Mouse (Mus musculus) testis, postnatal 14 days (tissue): ENCODE results near the gene Prickle4.
"Not testable (repeated sequence)": the region's sequence is repeated elsewhere in the genome, so short reads cannot be mapped to it uniquely, and the experiment has no call there.

Source experiments
- DNase-seq: peaks from one replicate; pipeline ENCODE4 v3.0.0; 2021; ENCODE audit warnings: low spot score

Gene Prickle4

DNA sequence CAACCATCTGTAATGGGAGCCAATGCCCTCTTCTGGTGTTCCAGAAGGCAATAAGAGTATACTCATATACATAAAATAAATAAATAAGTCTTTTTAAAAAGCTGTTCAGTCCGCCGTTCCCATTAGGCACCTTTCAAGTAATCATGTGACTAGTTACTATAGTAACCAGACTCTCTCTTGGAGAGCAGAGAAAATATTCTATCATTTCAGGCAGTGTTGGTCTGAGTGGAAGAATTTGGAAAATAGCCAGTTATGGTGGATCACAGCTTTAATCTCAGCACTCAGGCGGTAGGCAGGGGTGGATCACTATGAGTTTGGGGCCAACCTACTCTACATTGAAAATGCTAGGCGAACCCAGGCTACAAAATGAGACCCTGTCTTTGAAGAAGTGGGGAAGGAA lies 25.4 kb downstream of the Prickle4 start:
- DNase-seq: no peak

DNA sequence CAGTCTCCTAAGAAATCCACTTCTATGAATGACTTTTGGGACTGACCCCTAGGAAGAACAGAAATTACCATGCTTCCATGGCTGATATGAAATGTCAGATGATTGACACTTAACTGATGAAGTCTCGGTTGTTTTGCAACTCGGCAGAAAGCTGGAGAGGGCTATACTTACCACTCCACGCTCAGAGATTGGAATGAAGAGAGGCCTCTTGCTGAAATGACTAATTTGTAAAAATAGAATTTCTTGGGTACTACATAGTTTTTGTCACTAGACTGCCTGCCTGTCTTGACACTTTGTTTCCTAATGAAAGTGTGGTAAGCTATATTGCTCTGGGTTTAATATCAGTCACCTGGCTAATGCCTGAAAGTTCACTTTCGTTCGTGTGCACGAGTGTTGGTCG lies 30.1 kb downstream of the Prickle4 start:
- no peak for DNase-seq

GRCm38 (mm10) chr17:47663009-47663713 lies 31.4 kb downstream of the Prickle4 start:
- DNase-seq: no peak

GRCm38 (mm10) chr17:47658741-47659243 lies 35.7 kb downstream of the Prickle4 start:
- no peak for DNase-seq

DNA sequence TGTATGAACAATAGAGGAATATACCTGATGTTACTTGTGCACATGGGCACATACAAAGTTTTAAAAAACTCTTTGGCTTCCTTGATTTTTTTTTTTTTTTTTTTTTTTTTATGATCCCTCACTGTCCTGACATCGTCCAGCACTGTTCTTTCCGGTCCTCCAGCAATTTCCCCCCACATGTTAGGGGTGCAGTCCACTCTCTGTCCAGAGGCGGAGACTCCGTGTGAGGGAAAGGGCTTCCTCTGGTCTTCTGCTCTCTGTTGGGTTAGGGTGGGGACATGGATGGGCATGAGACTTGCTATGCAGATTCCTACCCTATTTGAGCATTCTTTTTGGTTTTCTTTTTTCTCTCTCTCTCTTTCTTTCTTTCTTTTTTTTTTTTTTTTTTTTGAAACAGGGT lies 36.6 kb downstream of the Prickle4 start:
- no peak for DNase-seq

- DNase-seq: no peak
Measured at GRCm38 (mm10) chr17:47655697-47656096, 38.8 kb downstream of the Prickle4 start.

DNA sequence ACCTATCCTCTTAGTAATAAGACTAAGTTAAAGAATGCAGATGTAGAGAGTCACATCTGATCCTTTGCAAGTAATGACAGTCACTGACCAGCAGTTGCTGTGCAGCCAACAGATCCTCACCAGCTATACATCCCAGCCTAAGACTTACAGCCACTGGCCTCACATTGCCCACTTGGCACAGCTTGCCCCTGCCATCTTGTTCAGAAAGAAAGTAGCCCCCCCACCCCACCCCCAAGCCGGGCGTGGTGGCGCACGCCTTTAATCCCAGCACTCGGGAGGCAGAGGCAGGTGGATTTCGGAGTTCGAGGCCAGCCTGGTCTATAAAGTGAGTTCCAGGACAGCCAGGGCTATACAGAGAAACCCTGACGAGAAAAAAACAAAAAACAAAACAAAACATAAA lies 40.2 kb downstream of the Prickle4 start:
- not testable (repeated sequence) for DNase-seq

- DNase-seq: no peak
Measured at GRCm38 (mm10) chr17:47651953-47652352, 42.6 kb downstream of the Prickle4 start.

GRCm38 (mm10) chr17:47648966-47649365 lies 45.6 kb downstream of the Prickle4 start:
- DNase-seq: no peak

GRCm38 (mm10) chr17:47646683-47647082 lies 47.9 kb downstream of the Prickle4 start:
- DNase-seq: no peak

DNA sequence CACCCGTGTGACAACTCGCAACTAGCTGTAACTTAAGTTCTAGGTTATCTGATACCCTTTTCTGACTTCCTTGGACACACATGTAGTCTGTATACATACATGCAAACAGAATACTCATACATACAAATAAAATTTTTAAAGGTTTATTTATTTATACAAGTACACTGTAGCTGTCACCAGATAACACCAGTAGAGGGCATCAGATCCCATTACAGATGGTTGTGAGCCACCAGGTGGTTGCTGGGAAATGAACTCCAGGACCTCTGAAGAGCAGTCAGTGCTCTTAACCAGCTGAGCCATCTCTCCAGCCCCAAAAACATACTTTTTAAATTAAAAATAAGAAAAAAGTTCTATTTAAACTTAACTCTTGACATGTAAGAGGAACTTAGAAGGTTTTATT lies 51.5 kb downstream of the Prickle4 start:
- DNase-seq: no peak
